Mouse (Mus musculus) liver, adult (tissue): ENCODE measurements around the gene Birc2.

Experiments used
- GATA4 ChIP-seq: IDR thresholded peaks from 2 replicates; pipeline ENCODE4 v1.6.1; 2014; ENCODE audit warnings: mild to moderate bottlenecking, low read length; ENCODE audit not compliant: insufficient replicate concordance

The Birc2 gene

DNA sequence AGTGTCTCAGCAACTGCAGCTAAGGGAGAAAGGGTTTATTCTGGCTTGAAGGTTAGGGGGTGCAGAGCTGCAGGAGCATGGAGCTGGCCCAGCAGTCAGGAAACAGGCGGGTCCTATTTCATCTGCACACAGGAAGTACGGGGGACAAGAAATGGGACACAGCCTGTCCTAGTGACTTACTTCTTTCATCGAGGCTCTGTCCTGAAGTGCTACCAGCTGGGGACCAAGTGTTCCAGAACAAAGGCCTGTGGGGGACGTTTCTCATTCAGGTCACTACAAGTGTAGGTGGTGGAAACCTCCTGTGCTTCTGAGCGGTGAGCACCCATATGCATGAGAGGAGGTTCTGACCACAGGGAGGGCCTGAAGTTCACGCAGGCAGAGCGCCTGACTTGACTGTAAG, 58.1 kb downstream of the Birc2 start:
- TF ChIP-seq GATA4 = no peak

DNA sequence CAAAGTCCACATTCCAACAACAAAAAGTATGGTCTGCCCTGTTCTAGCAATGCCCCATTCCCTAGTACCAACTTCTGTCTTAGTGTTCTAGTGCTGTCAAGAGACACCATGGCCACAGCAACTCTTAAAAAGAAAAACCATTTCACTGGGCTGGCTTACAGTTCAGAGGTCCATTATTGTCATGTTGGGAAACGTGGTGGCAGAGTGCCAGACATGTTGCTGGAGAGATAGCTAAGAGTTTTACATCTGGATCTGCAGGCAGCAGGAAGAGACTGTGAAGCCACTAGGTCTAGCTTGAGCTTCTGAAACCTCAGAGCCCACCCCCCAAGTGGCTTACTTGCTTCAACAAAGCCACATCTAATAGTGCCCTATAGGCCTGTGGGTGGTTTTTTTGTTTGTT, 59.2 kb downstream of the Birc2 start:
- TF ChIP-seq GATA4 = no peak

DNA sequence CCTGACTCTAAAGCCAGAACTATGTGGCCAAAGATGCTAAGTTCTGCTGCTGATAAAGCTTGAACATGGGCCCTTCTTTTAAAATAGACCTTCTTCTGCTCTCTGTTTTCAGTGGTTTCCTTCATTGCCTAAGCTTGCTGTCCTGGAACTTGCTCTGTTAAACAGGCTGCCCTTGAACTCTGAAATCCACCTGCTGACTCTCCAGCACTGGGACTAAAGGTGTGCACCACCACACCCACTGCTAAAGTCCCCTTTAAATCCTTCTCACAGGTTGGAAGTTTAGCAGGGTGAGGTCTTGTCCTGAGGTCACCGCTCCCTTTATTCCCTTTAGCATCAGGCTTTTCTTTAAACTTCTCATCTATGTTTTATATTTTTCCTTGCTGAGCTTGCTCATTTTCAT, 59.9 kb downstream of the Birc2 start:
- TF ChIP-seq GATA4 = no peak

DNA sequence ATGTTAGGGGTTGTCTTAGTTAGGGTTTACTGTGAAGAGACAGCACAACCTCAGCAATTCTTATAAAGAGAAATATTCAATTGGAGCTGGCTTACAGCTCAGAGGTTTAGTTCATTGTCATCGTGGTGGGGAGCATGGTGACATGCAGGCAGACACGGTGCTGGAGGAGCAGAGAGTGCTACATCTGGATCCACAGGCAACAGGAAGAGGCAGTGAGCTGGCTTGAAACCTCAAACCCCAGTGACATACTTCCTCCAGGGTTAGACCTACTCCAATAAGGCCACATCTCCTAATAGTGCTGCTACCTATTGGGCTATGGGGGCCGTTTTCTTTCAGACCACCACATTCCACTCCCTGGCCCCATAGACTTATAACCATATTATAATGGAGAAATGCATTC, 60.9 kb downstream of the Birc2 start:
- no peak for TF ChIP-seq GATA4

DNA sequence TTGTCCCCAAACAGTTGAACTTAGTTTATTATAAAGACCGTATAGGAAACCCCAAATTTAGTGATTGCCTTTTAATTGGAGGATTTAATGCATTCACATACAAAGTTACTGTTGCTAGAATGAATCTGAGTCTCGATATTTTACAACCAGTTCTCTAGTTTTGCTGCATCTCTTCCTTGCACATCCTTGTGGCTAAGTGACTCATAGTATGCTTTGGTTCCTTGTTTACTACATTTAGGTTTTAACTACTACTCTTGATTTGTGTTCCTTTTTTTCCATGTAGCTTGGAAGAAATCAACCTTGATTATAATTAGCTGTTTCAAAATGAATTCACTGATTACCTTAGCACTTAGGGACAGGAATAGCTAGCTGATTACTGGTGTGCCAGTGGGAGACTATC, 61.9 kb downstream of the Birc2 start:
- TF ChIP-seq GATA4 = no peak

DNA sequence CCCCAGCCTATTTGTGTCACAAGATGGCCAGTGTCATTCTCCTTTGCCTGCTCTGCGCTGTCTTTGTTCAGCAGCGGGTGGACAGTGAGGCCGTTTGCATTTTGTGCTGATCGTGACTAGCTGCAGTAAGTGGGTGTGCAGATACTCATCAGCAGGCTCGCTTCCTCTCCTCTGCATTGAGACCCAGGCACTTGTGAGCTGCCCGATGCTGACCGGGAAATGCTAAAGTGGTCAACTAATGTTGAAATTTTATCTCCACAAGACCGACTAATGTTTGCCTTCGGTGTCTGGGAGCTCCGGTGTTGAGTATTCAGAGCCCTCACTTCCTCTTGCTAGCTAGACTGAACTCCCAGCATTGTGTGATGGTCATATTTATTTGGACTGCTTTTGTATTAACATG, 62.3 kb downstream of the Birc2 start:
- TF ChIP-seq GATA4 = no peak

DNA sequence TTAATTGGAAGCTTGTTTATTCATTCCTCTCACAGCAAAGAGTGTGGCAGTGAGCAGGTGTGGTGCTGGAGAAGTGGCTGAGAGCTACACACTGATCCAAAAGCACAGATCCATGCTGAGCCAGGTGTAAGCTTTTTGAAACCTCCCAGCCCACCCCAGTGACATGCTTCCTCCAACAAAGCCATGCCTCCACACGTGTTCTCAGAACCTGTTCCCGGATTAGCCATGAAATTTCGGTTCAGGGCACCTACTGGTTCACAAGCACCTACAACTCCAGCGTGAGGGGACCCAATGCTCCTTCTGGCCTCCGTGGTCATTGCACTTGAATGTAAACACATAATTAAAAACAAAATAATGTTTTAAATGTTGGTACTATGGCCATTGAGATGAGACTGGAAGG, 63.2 kb downstream of the Birc2 start:
- TF ChIP-seq GATA4 = no peak

DNA sequence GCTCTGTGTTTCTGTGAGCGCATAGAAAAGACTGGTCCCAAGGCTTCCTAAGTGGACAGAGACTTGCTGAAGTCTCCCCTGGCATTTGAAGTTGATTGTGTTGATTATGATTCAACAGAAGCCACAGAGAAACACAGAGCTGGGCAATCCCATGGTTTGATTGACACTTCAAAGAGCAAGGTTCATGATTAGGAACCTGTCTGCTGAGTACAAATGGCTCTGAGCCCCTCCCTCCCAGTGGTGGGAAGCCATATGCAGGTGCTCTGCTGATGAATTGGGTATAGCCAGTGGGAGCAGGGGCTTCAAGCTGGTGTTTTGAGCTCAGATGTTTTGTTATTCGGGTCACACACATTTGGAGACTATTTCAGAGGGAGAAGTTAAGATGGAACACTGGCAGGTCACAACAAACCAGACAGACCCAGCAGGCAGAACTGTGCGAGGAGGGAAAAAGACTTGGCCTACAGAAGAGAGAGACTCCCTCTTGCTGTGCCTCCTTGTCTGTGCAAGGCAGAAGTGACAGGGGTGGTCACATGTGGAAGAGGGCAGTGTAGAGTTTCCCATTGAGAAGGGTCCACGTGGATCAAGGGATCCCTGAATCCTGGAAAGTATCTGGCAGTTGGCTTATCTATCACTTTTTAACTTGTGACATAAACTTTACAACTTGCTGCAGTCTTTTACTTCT, 64.0 kb downstream of the Birc2 start:
- no peak for TF ChIP-seq GATA4

DNA sequence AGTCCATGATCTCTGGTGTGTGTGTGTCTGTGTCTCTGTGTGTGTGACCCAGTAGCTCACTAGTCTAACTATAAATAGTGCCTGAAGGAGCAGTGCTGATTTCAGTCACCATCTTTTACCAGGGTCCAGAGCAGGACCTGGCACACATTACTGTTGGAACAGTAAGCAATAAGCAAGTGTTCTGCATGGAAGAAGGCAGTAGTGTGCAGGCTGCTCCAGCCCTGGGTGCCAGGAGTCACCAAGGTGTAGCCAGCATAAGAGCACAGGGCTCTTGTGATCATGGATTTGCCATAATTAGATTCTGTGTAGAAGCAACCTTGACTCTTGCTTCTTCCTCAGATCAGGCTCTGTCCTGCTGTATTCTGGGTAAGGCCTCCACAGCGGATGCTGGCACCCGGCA, 64.5 kb downstream of the Birc2 start:
- no peak for TF ChIP-seq GATA4

DNA sequence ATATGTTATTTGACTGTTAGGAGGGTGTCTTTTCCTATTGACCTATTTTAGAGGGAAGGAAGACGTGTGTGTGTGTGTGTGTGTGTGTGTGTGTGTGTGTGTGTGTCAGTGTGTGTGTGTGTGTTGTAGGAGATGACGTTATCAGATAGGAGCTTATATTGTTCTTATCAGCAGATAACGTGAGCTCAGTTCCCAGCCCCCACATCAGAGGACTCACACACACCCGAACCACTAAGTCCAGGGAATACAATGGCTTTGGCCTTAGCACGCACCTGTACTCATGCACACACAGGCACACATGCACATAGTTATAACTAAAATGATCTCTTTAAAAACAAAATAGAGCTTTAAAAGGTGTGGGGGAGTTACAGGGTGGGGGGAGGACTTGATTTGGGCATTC, 67.4 kb downstream of the Birc2 start:
- TF ChIP-seq GATA4 = no peak

DNA sequence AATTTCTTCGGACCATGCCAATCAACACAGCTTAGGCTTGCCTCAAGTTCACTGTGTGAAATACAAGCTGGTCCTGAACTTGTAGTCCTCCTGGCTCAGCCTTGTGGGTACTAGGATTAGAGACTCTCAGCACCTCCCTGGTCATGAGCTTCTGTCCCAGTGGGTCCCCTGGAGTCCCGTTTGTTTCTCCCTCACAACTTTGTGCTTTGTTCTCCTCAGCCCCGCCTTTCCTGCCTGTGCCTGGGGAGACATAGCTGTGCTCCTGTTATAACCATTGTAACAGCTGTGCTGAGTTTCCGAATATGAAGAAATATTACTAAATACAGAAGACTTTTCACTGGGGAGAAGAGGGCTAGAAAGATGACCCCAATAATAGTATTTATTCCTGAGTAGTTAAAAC, 67.8 kb downstream of the Birc2 start:
- TF ChIP-seq GATA4 = no peak
